Mouse (Mus musculus): ENCODE measurements at regions not wholly inside any gene's neighbourhood (a gene's known extent, or its start where the extent isn't known, plus 50 kb on each side); places are given as distances from the start of the nearest gene placed in this dataset.

DNA sequence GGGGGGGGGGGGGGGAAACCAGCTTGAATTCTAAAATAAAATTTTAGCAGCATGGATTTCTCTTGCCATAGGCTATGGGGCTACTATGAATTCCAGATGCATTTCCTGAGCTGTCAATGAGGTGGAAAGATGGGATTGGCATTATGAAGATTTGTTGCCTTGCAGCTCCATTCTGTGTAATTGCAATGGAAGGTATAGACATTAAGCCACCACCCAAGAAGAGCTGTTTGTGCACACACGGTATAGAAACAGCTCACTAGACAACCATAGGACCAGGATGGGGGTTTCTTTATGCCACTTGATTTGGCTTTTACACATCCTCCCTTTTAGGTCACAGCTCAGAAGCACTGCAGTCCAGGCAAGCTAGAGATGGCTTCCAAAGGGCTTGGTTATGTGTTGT lies 247.8 kb downstream of the Satb1 start:
- TF ChIP-seq CTCF (IDR thresholded peaks at IDR 0.05; ENCODE audit: low read depth, low read length) (no peak), POLR2A (IDR thresholded peaks at IDR 0.05; ENCODE audit: borderline replicate concordance, low read depth, low read length) (no peak)

All from bone marrow macrophage, adult 2 months (primary cell).